Mouse (Mus musculus) liver, adult 2 months (tissue): ENCODE results near the gene Marcks. TPM values are rescaled to one million over a fixed set of nuclear protein-coding genes. Genes with fewer than 3 reads are reported as not detected.
"Not testable (repeated sequence)": the region's sequence is repeated elsewhere in the genome, so short reads cannot be mapped to it uniquely, and the experiment has no call there.

Experiments
- DNase-seq: peaks from one replicate; pipeline ENCODE4 v3.0.0-alpha.2; 2011; ENCODE audit warnings: low read depth, low spot score; ENCODE audit errors: extremely low read depth
- H3K27ac ChIP-seq: fragments of 200-500 bp; replicated peaks from 2 replicates; pipeline ENCODE4 v1.5.1; 2012; ENCODE audit warnings: low read depth, mild to moderate bottlenecking, control low read depth, inconsistent platforms, low read length; ENCODE audit not compliant: insufficient read depth
- H3K27me3 ChIP-seq: fragments of 200-500 bp; 2 replicates; pipeline ENCODE4 v1.6.1; 2012; ENCODE audit warnings: mild to moderate bottlenecking, moderate library complexity, low read length, inconsistent platforms; ENCODE audit not compliant: control insufficient read depth, insufficient read depth
- H3K36me3 ChIP-seq: fragments of 200-500 bp; 2 replicates; pipeline ENCODE4 v1.6.1; 2012; ENCODE audit warnings: low read length, inconsistent platforms; ENCODE audit not compliant: control insufficient read depth, insufficient read depth
- H3K4me1 ChIP-seq: fragments of 200-500 bp; 2 replicates; pipeline ENCODE4 v1.6.1; 2011; ENCODE audit warnings: low read length; ENCODE audit not compliant: control insufficient read depth, insufficient read depth
- H3K4me3 ChIP-seq: fragments of 200-500 bp; 2 replicates; pipeline ENCODE4 v1.5.1; 2011; ENCODE audit warnings: low read depth, mild to moderate bottlenecking, control low read depth, low read length, moderate library complexity; ENCODE audit not compliant: insufficient read depth
- H3K79me2 ChIP-seq: fragments of 200-500 bp; 2 replicates; pipeline ENCODE4 v1.6.1; 2012; ENCODE audit warnings: inconsistent platforms, mild to moderate bottlenecking, low read length, moderate library complexity; ENCODE audit not compliant: control insufficient read depth, insufficient read depth
- H3K9ac ChIP-seq: fragments of 200-500 bp; 2 replicates; pipeline ENCODE4 v1.6.1; 2012; ENCODE audit warnings: low read depth, mild to moderate bottlenecking, control low read depth, inconsistent platforms, low read length
- CTCF ChIP-seq: fragments of 200-500 bp; IDR thresholded peaks from 2 replicates; pipeline ENCODE4 v1.5.1; 2011; ENCODE audit warnings: low read depth, low read length, control low read depth
- POLR2A ChIP-seq: fragments of 200-500 bp; IDR thresholded peaks from 2 replicates; pipeline ENCODE4 v1.6.1; 2011; ENCODE audit warnings: low read length, control low read depth; ENCODE audit not compliant: insufficient read depth; ENCODE audit errors: extremely low read depth
- WGBS: fragments of 180-500 bp; shearing (Covaris S2); methylation state at CpG from one replicate; pipeline ENCODE4 v1.1.7; 2018; 5-methylcytosine and 5-hydroxymethylcytosine counted together
- polyA plus RNA-seq: library from polyadenylated mRNA; depleted of rRNA; stranded (reverse); fragments of >200 nt; gene quantifications from 2 replicates; pipeline ENCODE4 v1.2.3, GENCODE M21; 2012; rRNA removed
- total RNA-seq: library from RNA; depleted of rRNA; stranded (reverse); fragments of >200 nt; gene quantifications from 2 replicates; pipeline ENCODE4 v1.2.3, GENCODE M21; 2014; rRNA removed

Marcks gene
- total and polyA plus RNA-seq, 2 experiments: 4.6 to 8.9 TPM

DNA sequence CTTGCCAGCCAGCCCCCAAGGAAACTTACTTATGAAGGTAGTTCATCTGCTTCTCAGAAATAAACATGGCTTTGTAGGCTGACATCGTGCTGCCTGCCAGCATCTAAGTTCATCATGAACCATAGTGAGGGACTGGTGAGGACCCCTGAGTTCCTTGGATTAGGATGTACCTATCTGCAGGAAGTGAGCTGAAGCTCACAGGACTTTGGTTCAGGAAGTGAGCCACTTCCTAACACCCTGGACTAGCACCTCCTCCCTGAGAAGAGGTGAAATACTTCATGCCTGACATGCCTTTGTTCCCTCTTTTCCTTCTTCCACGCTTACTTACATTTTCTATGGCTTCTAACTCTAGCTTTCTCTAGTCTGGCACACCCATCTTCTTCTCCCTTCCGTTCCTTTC lies 42.2 kb downstream of the Marcks start:
- Histone ChIP-seq H3K4me3 (no peak overlapping the region), H3K9ac (no peak overlapping the region)
- WGBS: 83% methylated on average over 3 of the region's 3 CpGs

DNA sequence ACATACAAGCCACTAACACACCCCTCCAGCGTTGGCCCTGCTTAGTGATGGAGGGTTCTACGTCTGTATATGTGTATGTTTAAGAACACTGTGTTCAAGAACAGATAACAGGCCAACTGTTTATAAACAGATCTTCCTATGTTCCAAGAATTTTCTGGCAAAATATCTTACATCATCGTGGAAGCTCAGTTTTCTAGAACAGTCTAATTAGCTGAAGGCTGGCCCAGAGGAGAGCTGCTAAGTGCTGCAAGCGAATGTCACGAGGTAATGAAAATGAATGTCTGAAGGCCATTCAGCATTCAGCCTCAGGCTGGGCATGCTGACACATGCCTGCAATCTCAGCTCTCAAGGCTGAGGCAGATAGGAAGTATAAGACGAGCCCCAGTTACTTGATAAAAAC lies 42.9 kb downstream of the Marcks start:
- Histone ChIP-seq H3K79me2 (no peaks in the 10 kb centered on the region), H3K36me3 (no peaks in the 10 kb centered on the region), H3K4me3 (no peak overlapping the region), H3K27me3 (no peaks in the 10 kb centered on the region), H3K4me1 (no peaks in the 10 kb centered on the region; the same call in 1 of the 2 replicates), H3K9ac (no peak overlapping the region), H3K27ac (no peak overlapping the region)
- DNase-seq: peak; percentile 41
- no peak for TF ChIP-seq POLR2A
- TF ChIP-seq CTCF: no peak
- WGBS: 72% methylated on average over 6 of the region's 6 CpGs

More for the DNA sequence above, 42.2 kb downstream of the Marcks start:
- H3K27me3 ChIP-seq: no peaks in the 10 kb centered on the region
- peak overlapping the region; percentile 7; the same call in 1 of the 2 replicates for H3K27ac ChIP-seq
- H3K4me1 ChIP-seq: no peaks in the 10 kb centered on the region; the same call in 1 of the 2 replicates
- no peak for TF ChIP-seq CTCF
- TF ChIP-seq POLR2A: no peak
- H3K36me3 ChIP-seq: no peaks in the 10 kb centered on the region
- H3K79me2 ChIP-seq: no peaks in the 10 kb centered on the region
- no peak for DNase-seq

DNA sequence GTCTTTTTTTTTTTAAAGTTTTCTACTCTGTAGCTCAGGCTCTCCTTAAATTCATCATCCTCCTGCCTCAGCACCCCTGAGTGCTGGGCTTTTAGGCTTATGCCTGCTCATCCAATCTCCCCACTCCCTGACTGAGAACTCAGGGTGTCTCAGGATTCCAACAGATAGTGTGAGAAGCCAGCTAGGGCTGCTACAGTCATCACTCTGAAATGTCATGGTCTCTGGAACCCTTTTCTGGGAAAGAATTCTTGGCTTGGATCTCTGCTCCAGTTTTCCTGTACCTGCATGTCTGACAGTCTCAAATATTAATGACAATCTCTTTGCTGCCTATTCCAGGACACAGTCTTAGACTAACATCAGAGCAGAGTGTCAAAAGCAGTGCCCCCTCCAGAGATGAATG lies 45.4 kb downstream of the Marcks start:
- Histone ChIP-seq H3K36me3 (no peaks in the 10 kb centered on the region), H3K79me2 (no peaks in the 10 kb centered on the region), H3K27ac (no peak overlapping the region), H3K4me1 (no peaks in the 10 kb centered on the region; the same call in 1 of the 2 replicates), H3K4me3 (no peak overlapping the region), H3K27me3 (no peaks in the 10 kb centered on the region), H3K9ac (no peak overlapping the region)
- TF ChIP-seq POLR2A: no peak
- TF ChIP-seq CTCF: no peak
- no peak for DNase-seq

DNA sequence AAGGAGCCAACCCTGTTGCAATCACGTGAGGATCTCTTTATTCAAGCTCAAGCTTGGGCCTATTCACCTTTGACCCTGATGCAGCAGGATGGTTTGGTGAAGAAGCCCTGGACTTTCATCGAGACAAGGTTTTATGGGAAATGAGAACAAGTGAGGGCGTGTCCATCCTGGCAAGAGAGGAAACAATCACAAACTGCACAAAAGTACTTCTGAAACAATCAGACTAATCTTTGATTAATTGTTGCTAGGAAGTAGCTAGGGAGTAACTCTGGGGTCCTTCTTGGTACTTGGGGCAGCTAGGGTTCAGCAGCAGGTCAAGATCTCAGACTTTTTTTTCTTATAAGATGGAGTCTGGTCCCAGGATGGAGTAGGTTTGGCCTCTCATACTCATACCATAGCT lies 48.3 kb downstream of the Marcks start:
- WGBS: 79% methylated on average over 3 of the region's 3 CpGs

DNA sequence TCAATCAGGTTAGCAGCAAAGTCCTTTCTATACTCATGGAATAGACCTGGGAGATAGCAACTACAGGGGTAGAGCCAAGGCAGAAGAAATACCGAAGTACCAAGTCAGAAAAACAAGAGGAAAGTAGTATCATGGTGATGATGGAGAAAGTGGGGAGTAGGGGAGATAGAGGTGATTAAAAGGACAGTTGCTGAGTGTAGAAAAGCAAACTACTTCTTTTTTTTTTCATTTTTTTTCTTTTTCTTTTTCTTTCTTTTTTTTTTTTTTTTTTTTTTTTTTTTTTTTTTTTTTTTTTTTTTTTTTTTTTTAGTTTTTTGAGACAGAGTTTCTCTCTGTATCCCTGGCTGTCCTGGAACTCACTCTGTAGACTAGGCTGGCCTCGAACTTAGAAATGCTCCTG lies 54.6 kb downstream of the Marcks start:
- H3K27ac ChIP-seq, DNase-seq, H3K9ac ChIP-seq, H3K4me1 ChIP-seq, H3K36me3 ChIP-seq, H3K27me3 ChIP-seq, H3K79me2 ChIP-seq, H3K4me3 ChIP-seq: not testable (repeated sequence)
- WGBS: 89% methylated on average over 2 of the region's 2 CpGs

More for the DNA sequence above, 48.3 kb downstream of the Marcks start:
- H3K4me1 ChIP-seq: no peaks in the 10 kb centered on the region
- no peaks in the 10 kb centered on the region for H3K36me3 ChIP-seq
- H3K27me3 ChIP-seq: no peaks in the 10 kb centered on the region
- no peak overlapping the region for H3K4me3 ChIP-seq
- no peak overlapping the region for H3K27ac ChIP-seq
- no peak overlapping the region for H3K9ac ChIP-seq
- no peak for DNase-seq
- no peak for TF ChIP-seq POLR2A
- H3K79me2 ChIP-seq: no peaks in the 10 kb centered on the region

Other genes starting within 250 kb of the Marcks start
- 18.4 and 24.7 TPM in 2 replicates for gene Hdac2, start 164.4 kb downstream of the Marcks start, total RNA-seq
- gene Hdac2, start 164.4 kb downstream of the Marcks start, polyA plus RNA-seq: 2.6 and 3.3 TPM in 2 replicates